Mouse (Mus musculus) neural tube, embryonic 10.5 days (tissue): Measurements from ENCODE around the gene Mustn1.

Experiments used
- DNase-seq: peaks from one replicate; pipeline ENCODE4 v3.0.0-alpha.2; 2017; ENCODE audit warnings: low spot score; ENCODE audit errors: extremely low spot score

Gene Mustn1

GRCm38 (mm10) chr14:30879794-30880193, 794 bp downstream of the Mustn1 start:
- DNase-seq = no peak

DNA sequence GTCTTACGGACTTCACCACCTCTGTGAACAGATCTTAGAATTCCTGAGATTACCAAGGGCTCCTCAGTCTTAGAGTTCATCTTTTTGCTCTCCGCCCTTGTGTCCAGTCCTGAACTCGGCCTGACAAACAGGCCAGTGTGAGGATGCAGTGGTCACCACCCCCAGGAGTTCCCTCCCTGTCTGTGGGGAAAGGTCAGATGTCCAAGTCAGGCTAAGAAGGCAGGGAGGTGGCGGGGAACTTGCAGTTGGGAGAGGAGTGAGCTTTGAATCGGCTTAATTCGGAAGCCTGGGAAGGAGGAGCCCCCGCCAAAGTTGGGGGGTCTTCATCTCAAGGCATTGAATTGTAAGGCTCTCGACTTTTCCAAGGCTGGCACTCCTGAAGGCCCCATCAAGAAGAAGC, 1.3 kb downstream of the Mustn1 start:
- no peak for DNase-seq

DNA sequence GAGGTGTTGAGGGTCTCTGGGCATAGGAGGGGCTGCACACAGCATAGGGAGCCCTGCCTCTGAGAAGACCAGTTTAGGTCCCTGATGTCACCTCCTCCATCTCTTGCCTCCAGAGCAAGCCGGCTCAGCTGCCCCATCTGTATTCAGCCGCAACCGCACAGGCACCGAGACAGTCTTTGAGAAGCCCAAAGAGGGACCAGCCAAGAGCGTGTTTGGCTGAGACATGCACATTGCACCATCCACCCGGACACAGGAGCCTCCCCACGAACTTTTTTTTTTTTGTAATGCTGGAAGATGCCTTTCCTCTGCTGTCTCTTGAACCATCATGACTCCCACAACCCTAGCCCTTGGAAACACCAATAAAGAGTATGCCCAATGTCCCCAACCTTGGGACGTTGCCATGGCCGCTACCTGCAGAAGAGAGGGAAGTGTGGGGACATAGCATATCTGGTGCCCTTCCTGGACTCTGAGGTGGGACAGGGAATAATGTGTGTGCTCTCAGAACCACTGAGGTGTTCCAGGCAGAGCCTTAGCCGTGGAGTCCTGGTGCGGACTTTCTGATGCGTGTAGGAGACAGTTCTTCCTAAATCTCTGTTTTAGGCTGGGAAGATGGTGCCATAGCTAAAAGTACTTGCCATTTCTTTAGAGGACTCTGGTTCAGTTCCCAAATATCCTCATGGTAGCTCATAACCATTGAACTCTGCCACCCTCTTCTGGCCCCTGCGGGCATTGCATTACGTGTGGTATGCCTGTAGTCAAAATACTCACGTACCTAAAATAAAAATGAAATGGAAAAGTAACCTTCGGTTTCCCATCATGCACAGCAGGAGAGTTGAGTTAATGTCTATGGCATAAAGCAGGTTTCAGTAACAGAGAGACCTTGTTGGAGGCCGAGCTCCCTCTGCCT, 2.1 kb downstream of the Mustn1 start:
- no peak for DNase-seq

- DNase-seq = no peak
These were observed 2.7 kb downstream of the Mustn1 start for GRCm38 (mm10) chr14:30881718-30882108.

- no peak for DNase-seq
These were observed 6.3 kb downstream of the Mustn1 start for GRCm38 (mm10) chr14:30885298-30885697.

- DNase-seq = no peak
These were observed 7.2 kb downstream of the Mustn1 start, which contains the start of gene Itih4 for GRCm38 (mm10) chr14:30886204-30886603. Gene Itih4 (plus strand): TSS chr14:30886476.

DNA sequence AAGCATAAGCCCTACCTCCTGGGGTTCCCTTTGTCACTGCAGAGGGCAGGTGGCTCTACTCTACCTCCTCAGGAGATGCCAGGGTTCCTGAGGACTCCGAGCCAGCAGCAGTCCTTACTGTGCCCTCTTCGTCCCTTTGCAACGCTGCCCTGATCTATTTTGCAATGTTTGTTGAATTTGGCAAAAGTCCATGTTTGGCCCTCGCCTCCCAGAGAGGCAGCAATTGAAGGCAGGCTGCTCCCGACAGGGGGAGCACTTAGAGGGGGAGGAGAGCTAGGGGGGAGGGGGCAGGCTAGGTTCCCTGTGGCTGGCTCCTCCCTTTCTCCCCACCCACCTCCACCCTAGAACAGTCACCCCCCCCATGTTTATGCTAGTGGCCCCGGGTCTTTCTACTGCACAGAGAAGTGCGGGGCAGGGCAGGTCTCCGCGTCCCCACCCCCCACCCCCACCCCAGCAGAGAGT, 9.3 kb downstream of the Mustn1 start:
- no peak for DNase-seq

GRCm38 (mm10) chr14:30899972-30900371, 21.0 kb downstream of the Mustn1 start:
- no peak for DNase-seq

GRCm38 (mm10) chr14:30902628-30903027, 23.6 kb downstream of the Mustn1 start:
- no peak for DNase-seq

DNA sequence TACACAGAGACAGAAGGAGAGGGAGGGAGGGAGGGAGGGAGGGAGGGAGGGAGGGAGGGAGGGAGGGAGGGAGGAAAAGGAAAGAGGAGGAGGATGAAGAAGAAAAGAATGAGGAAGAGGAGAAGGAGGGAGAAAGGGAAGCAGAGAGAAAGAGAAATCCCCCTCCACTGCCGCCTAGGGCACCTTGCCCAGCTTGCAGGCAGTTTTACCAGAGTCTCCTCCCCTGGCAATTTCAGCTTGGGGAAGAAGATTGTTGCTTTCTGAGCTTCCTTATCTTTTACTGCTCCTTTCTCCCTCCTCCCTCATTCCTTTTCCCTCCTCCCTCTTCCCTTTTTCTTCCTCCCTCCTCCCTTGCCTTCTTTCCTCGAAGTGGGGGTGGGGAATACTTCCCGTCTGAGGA, 24.0 kb downstream of the Mustn1 start:
- no peak for DNase-seq

- DNase-seq = no peak
These were observed 25.3 kb downstream of the Mustn1 start for GRCm38 (mm10) chr14:30904307-30904706.

- DNase-seq = no peak
These were observed 27.0 kb downstream of the Mustn1 start for GRCm38 (mm10) chr14:30906001-30906400.

DNA sequence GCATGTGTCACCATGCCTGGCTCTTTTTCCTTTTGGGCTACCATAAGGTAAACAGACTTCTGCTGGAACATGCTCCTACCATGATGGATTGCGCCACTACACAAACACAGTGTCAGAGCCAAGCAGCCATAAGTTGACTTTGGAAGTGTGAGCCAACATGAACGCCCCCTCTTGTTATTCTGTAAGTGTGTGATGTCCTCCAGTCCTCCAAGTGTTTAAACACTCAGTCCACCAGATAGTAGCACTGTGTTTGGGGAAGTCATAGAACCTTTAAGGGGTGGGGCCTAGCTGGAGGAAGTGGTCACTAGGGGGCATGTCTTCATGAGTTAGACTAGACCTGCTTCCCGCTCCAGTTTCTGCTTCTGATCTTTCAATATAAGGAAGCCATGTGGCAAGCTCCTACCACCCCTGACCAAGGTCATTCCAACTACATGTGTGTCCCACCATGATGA, 28.8 kb downstream of the Mustn1 start:
- DNase-seq = no peak

- no peak for DNase-seq
These were observed 32.1 kb downstream of the Mustn1 start for GRCm38 (mm10) chr14:30911141-30911540.

GRCm38 (mm10) chr14:30912641-30913040, 33.6 kb downstream of the Mustn1 start:
- no peak for DNase-seq

GRCm38 (mm10) chr14:30913404-30913803, 34.4 kb downstream of the Mustn1 start:
- no peak for DNase-seq

GRCm38 (mm10) chr14:30916516-30916915, 37.5 kb downstream of the Mustn1 start:
- no peak for DNase-seq

DNA sequence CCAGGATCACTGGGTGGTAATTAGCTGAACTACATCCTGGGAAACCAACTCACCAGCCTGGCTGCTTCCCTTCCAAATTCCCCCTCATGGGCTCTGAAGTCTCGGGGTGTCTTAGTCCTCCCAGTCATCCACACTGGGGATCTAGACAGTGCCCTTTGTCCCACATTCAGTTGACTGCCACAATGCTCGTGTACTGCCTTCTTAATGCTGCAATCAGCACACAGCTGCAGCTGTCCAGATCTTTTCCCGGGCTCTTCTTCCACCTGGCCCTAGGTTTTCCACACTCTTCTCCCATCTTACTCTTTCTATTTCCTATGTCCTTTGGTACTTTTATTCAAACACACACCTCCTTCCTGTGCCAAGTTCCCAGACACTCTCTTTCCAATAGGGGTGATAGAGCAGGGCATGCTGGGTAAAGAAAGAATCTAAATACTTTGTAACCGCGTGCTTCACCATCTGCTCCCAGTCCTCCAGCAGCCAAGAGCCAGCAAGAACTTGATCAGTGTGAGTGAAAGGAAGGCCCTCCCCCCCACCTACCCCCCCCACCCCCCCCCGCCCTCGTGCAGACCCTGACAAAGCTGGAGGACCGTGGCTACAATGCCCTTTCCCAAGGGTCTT, 43.2 kb downstream of the Mustn1 start:
- DNase-seq = no peak

GRCm38 (mm10) chr14:30923375-30924105, 44.5 kb downstream of the Mustn1 start, which contains the start of gene Itih3:
Gene Itih3 (minus strand): TSS chr14:30923760.
- no peak for DNase-seq

GRCm38 (mm10) chr14:30925492-30925891, 46.5 kb downstream of the Mustn1 start:
- DNase-seq = no peak

- no peak for DNase-seq
These were observed 51.4 kb downstream of the Mustn1 start for GRCm38 (mm10) chr14:30930386-30930785.
